Mouse (Mus musculus) limb, embryonic 13.5 days (tissue): ENCODE results near the gene Arhgap19. TPM values are rescaled to one million over a fixed set of nuclear protein-coding genes. Genes with fewer than 3 reads are reported as not detected.

Source experiments
- ATAC-seq: fragments of 200-750 bp; cut with Nextera tagmentation; 2 replicates; pipeline ENCODE4 v1.8.0; 2017; ENCODE audit warnings: low read depth, moderate number of reproducible peaks, moderate TSS enrichment; ENCODE audit not compliant: low FRiP score
- H3K27ac ChIP-seq: fragments of 300-500 bp; sonication (generic); 2 replicates; pipeline ENCODE4 v1.5.1; 2015; ENCODE audit warnings: inconsistent platforms, mild to moderate bottlenecking, moderate library complexity
- H3K27me3 ChIP-seq: fragments of 300-500 bp; sonication (generic); 2 replicates; pipeline ENCODE4 v1.6.1; 2015; ENCODE audit warnings: mild to moderate bottlenecking, inconsistent platforms
- H3K36me3 ChIP-seq: fragments of 300-500 bp; sonication (generic); 2 replicates; pipeline ENCODE4 v1.6.1; 2015; ENCODE audit warnings: inconsistent platforms, mild to moderate bottlenecking, moderate library complexity
- H3K4me1 ChIP-seq: fragments of 300-500 bp; sonication (generic); 2 replicates; pipeline ENCODE4 v1.6.1; 2015; ENCODE audit warnings: inconsistent platforms
- H3K4me2 ChIP-seq: fragments of 300-500 bp; sonication (generic); replicated peaks from 2 replicates; pipeline ENCODE4 v1.6.1; 2015; ENCODE audit warnings: inconsistent platforms, mild to moderate bottlenecking, moderate library complexity
- H3K4me3 ChIP-seq: fragments of 300-500 bp; sonication (generic); 2 replicates; pipeline ENCODE4 v1.5.1; 2015; ENCODE audit warnings: moderate library complexity, mild to moderate bottlenecking, inconsistent platforms
- H3K9ac ChIP-seq: fragments of 300-500 bp; sonication (generic); 2 replicates; pipeline ENCODE4 v1.6.1; 2015; ENCODE audit warnings: mild to moderate bottlenecking, inconsistent platforms
- H3K9me3 ChIP-seq: fragments of 300-500 bp; sonication (generic); 2 replicates; pipeline ENCODE4 v1.6.1; 2016; ENCODE audit warnings: inconsistent platforms
- WGBS: fragments of 180-500 bp; shearing (Covaris S2); methylation state at CpG from one replicate; pipeline ENCODE4 v1.1.7; 2015; 5-methylcytosine and 5-hydroxymethylcytosine counted together
- polyA plus RNA-seq: library from polyadenylated mRNA; unstranded; fragments of >200 nt; fragmentation: Nextera tagmentation; extraction: Ambion mirVana; gene quantifications from 2 replicates; pipeline ENCODE4 v1.2.1, GENCODE M21; 2015

Arhgap19 gene
- polyA plus RNA-seq, 1 experiment from 2014 or later, result 23.1 TPM

GRCm38 (mm10) chr19:41759270-41759669 is 42.6 kb downstream of the Arhgap19 start:
- 87% methylated on average over 5 of the region's 5 CpGs for WGBS
- H3K4me2 ChIP-seq, result no peak overlapping the region
- no peak overlapping the region for H3K4me3 ChIP-seq
- no peaks in the 10 kb centered on the region for H3K36me3 ChIP-seq
- no peak for ATAC-seq
- no peak overlapping the region for H3K27ac ChIP-seq
- no peaks in the 10 kb centered on the region for H3K9me3 ChIP-seq
- H3K27me3 ChIP-seq, result no peaks in the 10 kb centered on the region
- peaks cover 8% of the 10 kb centered on the region; the same call in 1 of the 2 replicates for H3K4me1 ChIP-seq
- H3K9ac ChIP-seq, result no peak overlapping the region

GRCm38 (mm10) chr19:41754760-41755159 is 47.1 kb downstream of the Arhgap19 start:
- WGBS, result 79% methylated on average over 15 of the region's 15 CpGs
- no peak overlapping the region for H3K27ac ChIP-seq
- no peaks in the 10 kb centered on the region for H3K9me3 ChIP-seq
- ATAC-seq, result no peak
- H3K4me1 ChIP-seq, result no peaks in the 10 kb centered on the region
- peaks cover 12% of the 10 kb centered on the region for H3K27me3 ChIP-seq
- no peak overlapping the region for H3K4me2 ChIP-seq
- H3K36me3 ChIP-seq, result no peaks in the 10 kb centered on the region
- H3K4me3 ChIP-seq, result no peak overlapping the region
- no peak overlapping the region for H3K9ac ChIP-seq

- Histone ChIP-seq H3K9me3 (no peaks in the 10 kb centered on the region), H3K9ac (no peak overlapping the region), H3K27ac (no peak overlapping the region), H3K27me3 (peaks cover 18% of the 10 kb centered on the region), H3K36me3 (no peaks in the 10 kb centered on the region), H3K4me1 (no peaks in the 10 kb centered on the region), H3K4me3 (no peak overlapping the region), H3K4me2 (no peak overlapping the region)
- WGBS, result 74% methylated on average over 11 of the region's 11 CpGs
- ATAC-seq, result no peak
Measured at GRCm38 (mm10) chr19:41751906-41752305, 49.9 kb downstream of the Arhgap19 start.

- Histone ChIP-seq H3K4me1 (peaks cover 28% of the 10 kb centered on the region), H3K9ac (no peak overlapping the region), H3K4me3 (no peak overlapping the region), H3K36me3 (no peaks in the 10 kb centered on the region), H3K27me3 (peaks cover 61% of the 10 kb centered on the region), H3K9me3 (no peaks in the 10 kb centered on the region), H3K4me2 (no peak overlapping the region), H3K27ac (no peak overlapping the region)
- WGBS, result 91% methylated on average over 14 of the region's 14 CpGs
- no peak for ATAC-seq
Measured at GRCm38 (mm10) chr19:41747436-41747835, 54.4 kb downstream of the Arhgap19 start.

GRCm38 (mm10) chr19:41745941-41746557 is 55.8 kb downstream of the Arhgap19 start:
- Histone ChIP-seq H3K9me3 (no peaks in the 10 kb centered on the region), H3K9ac (no peak overlapping the region), H3K4me3 (no peak overlapping the region), H3K27me3 (peaks cover 67% of the 10 kb centered on the region), H3K4me2 (no peak overlapping the region), H3K4me1 (peaks cover 28% of the 10 kb centered on the region), H3K27ac (no peak overlapping the region), H3K36me3 (no peaks in the 10 kb centered on the region)
- 0 out of 2 replicates have a peak, but pooled peaks have one; percentile 25 for ATAC-seq
- 31% methylated on average over 15 of the region's 15 CpGs for WGBS

GRCm38 (mm10) chr19:41743396-41743795 is 58.5 kb downstream of the Arhgap19 start, which contains the start of gene Slit1:
Gene Slit1 (minus strand): TSS chr19:41743665.
- H3K9ac ChIP-seq, result peak within 1 kb of the TSS; percentile 58
- H3K4me2 ChIP-seq, result peak within 1 kb of the TSS; percentile 92
- H3K4me3 ChIP-seq, result peak within 1 kb of the TSS; percentile 49
- under 1% methylated on average over 40 of the region's 44 CpGs for WGBS
- ATAC-seq, result no peak
- peaks cover 87% of the 10 kb centered on the region for H3K27me3 ChIP-seq
- peaks cover 35% of the 10 kb centered on the region for H3K4me1 ChIP-seq
- no peaks in the 10 kb centered on the region for H3K36me3 ChIP-seq
- no peak within 1 kb of the TSS for H3K27ac ChIP-seq
- H3K9me3 ChIP-seq, result no peaks in the 10 kb centered on the region

- Histone ChIP-seq H3K27me3 (peaks cover 99% of the 10 kb centered on the region), H3K36me3 (no peaks in the 10 kb centered on the region), H3K4me2 (no peak overlapping the region), H3K9ac (no peak overlapping the region), H3K4me1 (peaks cover 40% of the 10 kb centered on the region), H3K4me3 (no peak overlapping the region), H3K27ac (no peak overlapping the region), H3K9me3 (no peaks in the 10 kb centered on the region)
- no peak for ATAC-seq
- WGBS, result 13% methylated on average over 4 of the region's 4 CpGs
Measured at GRCm38 (mm10) chr19:41738896-41739295, 63.0 kb downstream of the Arhgap19 start.

GRCm38 (mm10) chr19:41738429-41738805 is 63.4 kb downstream of the Arhgap19 start:
- Histone ChIP-seq H3K36me3 (no peaks in the 10 kb centered on the region), H3K9ac (no peak overlapping the region), H3K4me1 (peaks cover 36% of the 10 kb centered on the region), H3K9me3 (no peaks in the 10 kb centered on the region), H3K27me3 (peaks cover 98% of the 10 kb centered on the region), H3K4me2 (peak overlapping the region; percentile 42), H3K4me3 (peak overlapping the region; percentile 10; the same call in 1 of the 2 replicates), H3K27ac (no peak overlapping the region)
- 5% methylated on average over 14 of the region's 14 CpGs for WGBS
- ATAC-seq, result no peak

GRCm38 (mm10) chr19:41737657-41738428 is 64.0 kb downstream of the Arhgap19 start:
- Histone ChIP-seq H3K36me3 (no peaks in the 10 kb centered on the region), H3K9ac (no peak overlapping the region), H3K27me3 (peaks cover 98% of the 10 kb centered on the region), H3K27ac (no peak overlapping the region), H3K4me3 (peak overlapping the region; percentile 10; the same call in 1 of the 2 replicates), H3K4me1 (peaks cover 30% of the 10 kb centered on the region), H3K9me3 (no peaks in the 10 kb centered on the region), H3K4me2 (peak overlapping the region; percentile 42)
- WGBS, result 1% methylated on average over 18 of the region's 18 CpGs
- 0 out of 2 replicates have a peak, but pooled peaks have one; percentile 68 for ATAC-seq

GRCm38 (mm10) chr19:41734685-41735084 is 67.2 kb downstream of the Arhgap19 start:
- peak; percentile 76 for ATAC-seq
- no peak overlapping the region for H3K4me3 ChIP-seq
- peaks cover 27% of the 10 kb centered on the region for H3K4me1 ChIP-seq
- no peaks in the 10 kb centered on the region for H3K36me3 ChIP-seq
- H3K9ac ChIP-seq, result no peak overlapping the region
- no peaks in the 10 kb centered on the region for H3K9me3 ChIP-seq
- H3K27ac ChIP-seq, result no peak overlapping the region
- WGBS, result 6% methylated on average over 10 of the region's 10 CpGs
- peaks cover 67% of the 10 kb centered on the region for H3K27me3 ChIP-seq
- no peak overlapping the region for H3K4me2 ChIP-seq

- H3K9me3 ChIP-seq, result no peaks in the 10 kb centered on the region
- no peak overlapping the region for H3K9ac ChIP-seq
- no peak overlapping the region for H3K4me3 ChIP-seq
- H3K36me3 ChIP-seq, result no peaks in the 10 kb centered on the region
- H3K4me1 ChIP-seq, result peaks cover 11% of the 10 kb centered on the region
- no peak overlapping the region for H3K27ac ChIP-seq
- no peak for ATAC-seq
- H3K4me2 ChIP-seq, result no peak overlapping the region
- 72% methylated on average over 2 of the region's 2 CpGs for WGBS
- H3K27me3 ChIP-seq, result no peaks in the 10 kb centered on the region
Measured at GRCm38 (mm10) chr19:41725491-41725890, 76.4 kb downstream of the Arhgap19 start.

GRCm38 (mm10) chr19:41724831-41725470 is 76.9 kb downstream of the Arhgap19 start:
- H3K27ac ChIP-seq, result no peak overlapping the region
- no peak overlapping the region for H3K4me3 ChIP-seq
- no peak for ATAC-seq
- H3K9ac ChIP-seq, result no peak overlapping the region
- no peaks in the 10 kb centered on the region for H3K27me3 ChIP-seq
- H3K36me3 ChIP-seq, result no peaks in the 10 kb centered on the region
- H3K4me2 ChIP-seq, result no peak overlapping the region
- 33% methylated on average over 9 of the region's 9 CpGs for WGBS
- peaks cover 11% of the 10 kb centered on the region for H3K4me1 ChIP-seq
- H3K9me3 ChIP-seq, result no peaks in the 10 kb centered on the region
